Mouse (Mus musculus) neural tube, embryonic 14.5 days (tissue): ENCODE data around the gene Secisbp2l. TPM values are rescaled to one million over a fixed set of nuclear protein-coding genes. Genes with fewer than 3 reads are reported as not detected.

ENCODE experiments used
- ATAC-seq: fragments of 200-750 bp; cut with Nextera tagmentation; 2 replicates; pipeline ENCODE4 v1.8.0; 2017; ENCODE audit warnings: low read depth, mild to moderate bottlenecking, moderate TSS enrichment, moderate library complexity
- H3K27ac ChIP-seq: fragments of 300-500 bp; sonication (generic); 2 replicates; pipeline ENCODE4 v1.5.1; 2014; ENCODE audit warnings: low read depth, mild to moderate bottlenecking, control low read depth, low read length, moderate library complexity, mixed read lengths
- H3K27me3 ChIP-seq: fragments of 300-500 bp; sonication (generic); 2 replicates; pipeline ENCODE4 v1.6.1; 2014; ENCODE audit warnings: low read length; ENCODE audit not compliant: control insufficient read depth, insufficient read depth
- H3K36me3 ChIP-seq: fragments of 300-500 bp; sonication (generic); 2 replicates; pipeline ENCODE4 v1.6.1; 2014; ENCODE audit warnings: low read length, mixed read lengths; ENCODE audit not compliant: control insufficient read depth, insufficient read depth
- H3K4me1 ChIP-seq: fragments of 300-500 bp; sonication (generic); 2 replicates; pipeline ENCODE4 v1.6.1; 2014; ENCODE audit warnings: low read length; ENCODE audit not compliant: control insufficient read depth, insufficient read depth
- H3K4me2 ChIP-seq: fragments of 300-500 bp; sonication (generic); 2 replicates; pipeline ENCODE4 v1.6.1; 2014; ENCODE audit warnings: mild to moderate bottlenecking, low read depth, low read length, control low read depth
- H3K4me3 ChIP-seq: fragments of 300-500 bp; sonication (generic); 2 replicates; pipeline ENCODE4 v1.5.1; 2014; ENCODE audit warnings: low read depth, low read length, control low read depth, mixed read lengths
- H3K9ac ChIP-seq: fragments of 300-500 bp; sonication (generic); replicated peaks from 2 replicates; pipeline ENCODE4 v1.6.1; 2014; ENCODE audit warnings: low read depth, mild to moderate bottlenecking, control low read depth, low read length, mixed read lengths
- H3K9me3 ChIP-seq: fragments of 300-500 bp; sonication (generic); 2 replicates; pipeline ENCODE4 v1.6.1; 2016; ENCODE audit warnings: low read length; ENCODE audit not compliant: control insufficient read depth
- WGBS: fragments of 180-500 bp; shearing (Covaris S2); extraction: QIAGEN DNeasy Blood & Tissue Kit; methylation state at CpG from one replicate; pipeline ENCODE4 v1.1.7; 2014; 5-methylcytosine and 5-hydroxymethylcytosine counted together
- polyA plus RNA-seq: library from polyadenylated mRNA; unstranded; fragments of >200 nt; fragmentation: Nextera tagmentation; extraction: Ambion mirVana; gene quantifications from 2 replicates; pipeline ENCODE4 v1.2.1, GENCODE M21; 2014

Gene Secisbp2l
- polyA plus RNA-seq, 1 experiment from 2014 or later: 42.1 TPM

GRCm38 (mm10) chr2:125801947-125802346, 19.3 kb upstream of the Secisbp2l start:
- WGBS: 86% methylated on average over 4 of the region's 4 CpGs
- H3K9me3 ChIP-seq: no peaks in the 10 kb centered on the region
- ATAC-seq: no peak

GRCm38 (mm10) chr2:125801038-125801437, 18.4 kb upstream of the Secisbp2l start:
- 66% methylated on average over 8 of the region's 8 CpGs for WGBS
- Histone ChIP-seq H3K27me3 (no peaks in the 10 kb centered on the region), H3K9ac (no peak overlapping the region), H3K4me3 (no peak overlapping the region), H3K4me1 (no peaks in the 10 kb centered on the region), H3K36me3 (no peaks in the 10 kb centered on the region), H3K27ac (no peak overlapping the region), H3K4me2 (no peak overlapping the region), H3K9me3 (no peaks in the 10 kb centered on the region)
- ATAC-seq: no peak

More at GRCm38 (mm10) chr2:125801947-125802346, 19.3 kb upstream of the Secisbp2l start:
- no peak overlapping the region for H3K9ac ChIP-seq
- H3K4me3 ChIP-seq: no peak overlapping the region
- no peaks in the 10 kb centered on the region for H3K36me3 ChIP-seq
- no peak overlapping the region for H3K4me2 ChIP-seq
- no peak overlapping the region for H3K27ac ChIP-seq
- H3K27me3 ChIP-seq: no peaks in the 10 kb centered on the region
- no peaks in the 10 kb centered on the region for H3K4me1 ChIP-seq

- WGBS: 83% methylated on average over 4 of the region's 4 CpGs
- ATAC-seq: no peak
Observed at GRCm38 (mm10) chr2:125800428-125800827, 17.8 kb upstream of the Secisbp2l start.

GRCm38 (mm10) chr2:125797872-125798271, 15.2 kb upstream of the Secisbp2l start:
- no peak overlapping the region for H3K9ac ChIP-seq
- no peaks in the 10 kb centered on the region for H3K4me1 ChIP-seq
- no peaks in the 10 kb centered on the region for H3K36me3 ChIP-seq
- no peak overlapping the region for H3K4me3 ChIP-seq
- H3K27ac ChIP-seq: no peak overlapping the region
- no peak for ATAC-seq
- H3K9me3 ChIP-seq: no peaks in the 10 kb centered on the region
- H3K27me3 ChIP-seq: no peaks in the 10 kb centered on the region
- H3K4me2 ChIP-seq: no peak overlapping the region

More at GRCm38 (mm10) chr2:125800428-125800827, 17.8 kb upstream of the Secisbp2l start:
- Histone ChIP-seq H3K9me3 (no peaks in the 10 kb centered on the region), H3K4me3 (no peak overlapping the region), H3K9ac (no peak overlapping the region), H3K4me1 (no peaks in the 10 kb centered on the region), H3K4me2 (no peak overlapping the region), H3K27ac (no peak overlapping the region), H3K36me3 (no peaks in the 10 kb centered on the region), H3K27me3 (no peaks in the 10 kb centered on the region)

- WGBS: 74% methylated on average over 2 of the region's 2 CpGs
- Histone ChIP-seq H3K27ac (no peak overlapping the region), H3K9ac (no peak overlapping the region), H3K36me3 (no peaks in the 10 kb centered on the region), H3K4me3 (no peak overlapping the region), H3K4me2 (no peak overlapping the region), H3K9me3 (no peaks in the 10 kb centered on the region), H3K4me1 (no peaks in the 10 kb centered on the region), H3K27me3 (no peaks in the 10 kb centered on the region)
- ATAC-seq: no peak
Observed at GRCm38 (mm10) chr2:125795118-125795517, 12.4 kb upstream of the Secisbp2l start.

GRCm38 (mm10) chr2:125794166-125794565, 11.5 kb upstream of the Secisbp2l start:
- Histone ChIP-seq H3K9me3 (no peaks in the 10 kb centered on the region), H3K4me3 (no peak overlapping the region), H3K4me2 (no peak overlapping the region), H3K36me3 (no peaks in the 10 kb centered on the region), H3K4me1 (no peaks in the 10 kb centered on the region), H3K27ac (no peak overlapping the region), H3K9ac (no peak overlapping the region), H3K27me3 (no peaks in the 10 kb centered on the region)
- 72% methylated on average over 2 of the region's 2 CpGs for WGBS
- no peak for ATAC-seq

GRCm38 (mm10) chr2:125792879-125793261, 10.2 kb upstream of the Secisbp2l start:
- Histone ChIP-seq H3K9ac (no peak overlapping the region), H3K27ac (no peak overlapping the region), H3K9me3 (no peaks in the 10 kb centered on the region), H3K4me1 (no peaks in the 10 kb centered on the region), H3K4me2 (no peak overlapping the region), H3K27me3 (no peaks in the 10 kb centered on the region), H3K4me3 (no peak overlapping the region), H3K36me3 (no peaks in the 10 kb centered on the region)
- WGBS: 87% methylated on average over 11 of the region's 11 CpGs
- no peak for ATAC-seq

- 72% methylated on average over 2 of the region's 2 CpGs for WGBS
- no peak overlapping the region for H3K27ac ChIP-seq
- no peak for ATAC-seq
- H3K4me2 ChIP-seq: no peak overlapping the region
- no peak overlapping the region for H3K9ac ChIP-seq
- H3K4me3 ChIP-seq: no peak overlapping the region
- no peaks in the 10 kb centered on the region for H3K36me3 ChIP-seq
- H3K9me3 ChIP-seq: no peaks in the 10 kb centered on the region
- no peaks in the 10 kb centered on the region for H3K4me1 ChIP-seq
- no peaks in the 10 kb centered on the region for H3K27me3 ChIP-seq
Observed at GRCm38 (mm10) chr2:125792144-125792878, 9.6 kb upstream of the Secisbp2l start.

- 72% methylated on average over 7 of the region's 7 CpGs for WGBS
- no peak overlapping the region for H3K9ac ChIP-seq
- no peak for ATAC-seq
- no peaks in the 10 kb centered on the region for H3K36me3 ChIP-seq
- no peaks in the 10 kb centered on the region for H3K4me1 ChIP-seq
- no peaks in the 10 kb centered on the region for H3K9me3 ChIP-seq
- H3K4me3 ChIP-seq: no peak overlapping the region
- H3K27ac ChIP-seq: no peak overlapping the region
- H3K4me2 ChIP-seq: no peak overlapping the region
- H3K27me3 ChIP-seq: no peaks in the 10 kb centered on the region
Observed at GRCm38 (mm10) chr2:125791485-125791885, 8.8 kb upstream of the Secisbp2l start.
